Mouse (Mus musculus): Measurements from ENCODE around the gene Stk40. TPM values are rescaled to one million over a fixed set of nuclear protein-coding genes. Genes with fewer than 3 reads are reported as not detected.

Gene Stk40
- polyA plus RNA-seq, 1 experiment from 2014 or later, result 37.7 TPM

Other genes starting within 250 kb of the Stk40 start
- 0.50 and 1.3 TPM in 2 replicates for gene Csf3r, start 79.4 kb upstream of the Stk40 start, polyA plus RNA-seq (2015; fragmentation: Nextera tagmentation; extraction: Ambion mirVana)
- 134 and 140 TPM in 2 replicates for gene Mrps15, start 57.0 kb upstream of the Stk40 start, polyA plus RNA-seq (2015; fragmentation: Nextera tagmentation; extraction: Ambion mirVana)
- gene Oscp1, start 45.4 kb upstream of the Stk40 start, polyA plus RNA-seq (2015; fragmentation: Nextera tagmentation; extraction: Ambion mirVana), result 30.1 and 30.2 TPM in 2 replicates
- 47.7 and 54.3 TPM in 2 replicates for gene Lsm10, start 7.3 kb upstream of the Stk40 start, polyA plus RNA-seq (2015; fragmentation: Nextera tagmentation; extraction: Ambion mirVana)
- gene Eva1b, start 43.8 kb downstream of the Stk40 start, polyA plus RNA-seq (2015; fragmentation: Nextera tagmentation; extraction: Ambion mirVana), result 15.3 and 19.8 TPM in 2 replicates
- 0.89 and 2.0 TPM in 2 replicates for gene Sh3d21, start 59.5 kb downstream of the Stk40 start, polyA plus RNA-seq (2015; fragmentation: Nextera tagmentation; extraction: Ambion mirVana)
- 143 and 165 TPM in 2 replicates for gene Thrap3, start 98.8 kb downstream of the Stk40 start, polyA plus RNA-seq (2015; fragmentation: Nextera tagmentation; extraction: Ambion mirVana)
- 90.3 and 94.4 TPM in 2 replicates for gene Map7d1, start 152.4 kb downstream of the Stk40 start, polyA plus RNA-seq (2015; fragmentation: Nextera tagmentation; extraction: Ambion mirVana)
- 147 and 160 TPM in 2 replicates for gene Trappc3, start 158.4 kb downstream of the Stk40 start, polyA plus RNA-seq (2015; fragmentation: Nextera tagmentation; extraction: Ambion mirVana)
- gene Col8a2, start 182.8 kb downstream of the Stk40 start, polyA plus RNA-seq (2015; fragmentation: Nextera tagmentation; extraction: Ambion mirVana), result 7.4 and 9.5 TPM in 2 replicates
- 69.5 and 69.6 TPM in 2 replicates for gene Adprhl2, start 217.7 kb downstream of the Stk40 start, polyA plus RNA-seq (2015; fragmentation: Nextera tagmentation; extraction: Ambion mirVana)
- gene Tekt2, start 221.7 kb downstream of the Stk40 start, polyA plus RNA-seq (2015; fragmentation: Nextera tagmentation; extraction: Ambion mirVana), result 6.6 and 6.7 TPM in 2 replicates